Mouse (Mus musculus) heart, adult 2 months (tissue): ENCODE results near the gene 4933406M09Rik.

Source experiments
- CTCF ChIP-seq: fragments of 200-600 bp; IDR thresholded peaks from 2 replicates; pipeline ENCODE4 v1.8.1; 2022; ENCODE audit warnings: antibody characterized with exemption, mild to moderate bottlenecking, moderate library complexity
- EP300 ChIP-seq: fragments of 200-500 bp; IDR thresholded peaks from 2 replicates; pipeline ENCODE4 v1.6.1; 2011; ENCODE audit warnings: low read depth, low read length, control low read depth; ENCODE audit not compliant: insufficient read depth
- POLR2A ChIP-seq: fragments of 200-500 bp; IDR thresholded peaks from 2 replicates; pipeline ENCODE4 v1.6.1; 2011; ENCODE audit warnings: mild to moderate bottlenecking, low read depth, low read length, control low read depth; ENCODE audit not compliant: insufficient read depth

DNA sequence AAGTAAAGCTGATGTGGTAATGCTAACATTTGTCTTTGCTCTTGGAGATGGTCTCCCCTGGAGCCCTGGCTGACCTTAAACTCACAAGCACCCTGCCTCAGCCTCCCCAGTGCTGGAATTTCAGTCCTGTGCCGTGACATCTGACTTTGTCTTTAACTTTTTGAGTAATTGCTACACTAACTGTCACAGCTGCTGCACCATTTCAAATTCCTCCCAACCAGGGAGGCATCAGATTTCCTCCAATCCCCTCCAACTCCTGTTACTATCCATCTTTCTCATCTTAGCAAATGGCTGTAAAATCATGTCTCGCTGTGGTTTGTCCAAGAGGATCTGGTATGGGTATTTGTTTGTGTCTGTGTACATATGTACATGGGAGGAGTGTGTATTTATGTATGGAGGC lies 11.6 kb upstream of the 4933406M09Rik start:
- TF ChIP-seq POLR2A (no peak), EP300 (no peak), CTCF (no peak)
